Mouse (Mus musculus): ENCODE measurements around the gene Anks4b.

DNA sequence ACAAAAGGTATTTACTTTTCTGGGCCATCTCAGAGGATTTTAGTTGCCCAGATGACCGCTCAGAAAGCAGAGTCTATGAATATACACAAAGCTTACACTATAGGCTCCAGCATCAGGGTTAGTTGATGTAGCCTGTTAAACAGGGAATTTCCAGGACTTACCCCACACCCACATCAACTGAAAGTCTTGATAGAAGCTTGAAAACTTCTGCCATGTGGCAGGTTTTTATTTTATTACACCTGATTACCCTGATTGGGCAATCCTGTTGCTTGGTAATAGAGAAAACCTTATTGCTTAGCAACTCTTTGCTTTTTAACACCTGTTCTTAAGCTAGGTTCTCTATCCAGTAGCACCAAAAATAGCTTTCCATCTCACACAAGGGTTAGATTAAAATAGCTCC lies 30.9 kb upstream of the Anks4b start:
- TF ChIP-seq POLR2A (IDR thresholded peaks at IDR 0.05; ENCODE audit: low read depth, low read length) (no peak), CTCF (conservative IDR thresholded peaks at IDR 0.05; ENCODE audit: insufficient read depth, insufficient read length, low read depth, low read length) (no peak)

All from kidney, adult 2 months (tissue).